In the genomic region with DNA sequence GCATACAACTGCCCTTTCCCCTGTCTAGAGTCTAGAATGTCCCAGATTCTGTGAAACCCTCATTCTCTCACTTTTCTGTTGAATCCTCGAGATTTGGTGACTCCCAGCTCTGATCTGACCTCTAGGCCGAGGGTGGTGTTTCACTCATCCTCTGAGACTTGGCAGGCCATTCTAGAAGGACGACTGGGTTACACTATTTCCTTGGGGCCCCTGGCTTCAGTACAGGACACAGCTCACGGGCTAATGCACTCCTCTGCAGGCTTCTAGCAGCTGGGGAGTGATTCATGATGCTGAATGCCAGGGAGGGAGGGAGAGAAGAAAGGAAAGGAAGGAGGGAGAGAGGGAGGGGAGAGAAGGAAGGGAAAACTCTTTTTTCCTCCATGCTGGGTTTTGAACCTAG, we compare ENCODE assay signal across 9 mouse cellular contexts. TPM values are rescaled to one million over a fixed set of nuclear protein-coding genes. Genes with fewer than 3 reads are reported as not detected.
A peak's percentile ranks its signal among the peaks of the same experiment; 100 is the strongest.
DNase-seq lines count a peak whose midpoint lies in the region; ATAC-seq and TF ChIP-seq lines count a peak whose summit lies in the region.
"Had no signal": no experiment of that assay in that cellular context is flagged by ENCODE, and none has a peak within 500 bp of the region (broad histone marks: within the 10 kb centered on the region; RNA-seq: fewer than 3 reads in every experiment).

No protein-coding gene starts in this region.

- 0 out of 2 replicates have a peak overlapping the region, but pooled peaks have one; percentile 31 for H3K9ac ChIP-seq in kidney, postnatal 0 days (ENCODE audit: low read depth, low read length)
- H3K9ac ChIP-seq in heart, embryonic 11.5 days (ENCODE audit: low read depth, low read length) = peak overlapping the region; percentile 16

- H3K36me3 ChIP-seq in kidney, postnatal 0 days (ENCODE audit: insufficient read depth, low read length) = no peaks in the 10 kb centered on the region
- H3K36me3 ChIP-seq in heart, embryonic 11.5 days (ENCODE audit: control insufficient read depth, insufficient read depth, low read length) = no peaks in the 10 kb centered on the region

- peak; percentile 14; the same call in 1 of the 2 replicates for TF ChIP-seq CTCF in kidney, postnatal 0 days (IDR thresholded peaks at IDR 0.05; ENCODE audit: low read depth)

- ATAC-seq in kidney, postnatal 0 days (replicated peaks; ENCODE audit: low FRiP score, low read depth) = 0 out of 2 replicates have a peak, but pooled peaks have one; percentile 15
- ATAC-seq in heart, embryonic 11.5 days (replicated peaks; ENCODE audit: insufficient number of reproducible peaks, low FRiP score, low TSS enrichment) = no peak

- H3K9me3 ChIP-seq in kidney, postnatal 0 days (replicated peaks; ENCODE audit: low read length) = no peaks in the 10 kb centered on the region
- H3K9me3 ChIP-seq in heart, embryonic 11.5 days (replicated peaks; ENCODE audit: control insufficient read depth, low read length) = no peaks in the 10 kb centered on the region

- H3K4me1 ChIP-seq in kidney, postnatal 0 days (replicated peaks; ENCODE audit: insufficient read depth, low read length) = peaks cover 19% of the 10 kb centered on the region
- peaks cover 19% of the 10 kb centered on the region for H3K4me1 ChIP-seq in heart, embryonic 11.5 days (ENCODE audit: control insufficient read depth, insufficient read depth, low read length)

- peak; percentile 82 for DNase-seq in kidney, postnatal 0 days (ENCODE audit: low spot score)
- no peak for DNase-seq in kidney, adult 9 months
- DNase-seq in brain, adult 2 months (ENCODE audit: low read depth, low spot score) = peak; percentile 48
- DNase-seq in lung, postnatal 14 days = peak; percentile 54
- DNase-seq in retina, postnatal 1 day = no peak
- DNase-seq in frontal cortex, postnatal 14 days (ENCODE audit: low spot score in 2 of 2) = no peak
- no peak for DNase-seq in right cerebral cortex, postnatal 10 days (ENCODE audit: low spot score in 2 of 2)
- DNase-seq: thymus, postnatal 4 days had no signal

- H3K4me2 ChIP-seq in kidney, postnatal 0 days (ENCODE audit: low read length) = no peak overlapping the region
- H3K4me2 ChIP-seq in heart, embryonic 11.5 days = no peak overlapping the region

- H3K27me3 ChIP-seq in kidney, postnatal 0 days (ENCODE audit: insufficient read depth, low read length) = no peaks in the 10 kb centered on the region
- H3K27me3 ChIP-seq in heart, embryonic 11.5 days (ENCODE audit: control insufficient read depth, insufficient read depth, low read length) = no peaks in the 10 kb centered on the region

- 3% methylated on average over 4 of the region's 4 CpGs for WGBS in kidney, postnatal 0 days
- 31% methylated on average over 4 of the region's 4 CpGs for WGBS in heart, embryonic 11.5 days (ENCODE audit: insufficient replicate concordance)

- H3K27ac ChIP-seq in kidney, postnatal 0 days = peak overlapping the region; percentile 91
- peak overlapping the region; percentile 57 for H3K27ac ChIP-seq in heart, embryonic 11.5 days (ENCODE audit: low read depth, low read length)

- H3K4me3 ChIP-seq in kidney, postnatal 0 days (replicated peaks; ENCODE audit: low read depth, low read length) = no peak overlapping the region
- no peak overlapping the region for H3K4me3 ChIP-seq in heart, embryonic 11.5 days (ENCODE audit: low read depth, low read length)

RNA-seq across cellular contexts. Expression of a gene that starts 22.1 kb away (rescaled TPM):
- polyA plus RNA-seq in kidney, postnatal 0 days (2015; fragmentation: Nextera tagmentation; extraction: Ambion mirVana) = not detected in 2 replicates
- not detected in 2 replicates for polyA plus RNA-seq in heart, embryonic 11.5 days (2014; fragmentation: Nextera tagmentation; extraction: Ambion mirVana)

RNA-seq across cellular contexts. Expression of a gene that starts 22.2 kb away (rescaled TPM):
- not detected in 2 replicates for polyA plus RNA-seq in kidney, postnatal 0 days (2015; fragmentation: Nextera tagmentation; extraction: Ambion mirVana)
- not detected in 2 replicates for polyA plus RNA-seq in heart, embryonic 11.5 days (2014; fragmentation: Nextera tagmentation; extraction: Ambion mirVana)

Comparison
In these comparisons a context has a peak if more than half of its experiments do, and no peak if none do; other contexts are left out.
1. DNase-seq: peak in kidney, postnatal 0 days (single experiment), brain, adult 2 months (single experiment) and lung, postnatal 14 days (single experiment); none in kidney, adult 9 months (single experiment), retina, postnatal 1 day (single experiment), frontal cortex, postnatal 14 days (0 of 2) and right cerebral cortex, postnatal 10 days (0 of 2).